Mouse (Mus musculus): ENCODE data around the gene Chst3.

- no peak for TF ChIP-seq POLR2A (IDR thresholded peaks at IDR 0.05; ENCODE audit: low read depth, low read length)
- TF ChIP-seq KAT2A (IDR thresholded peaks at IDR 0.05; ENCODE audit: insufficient replicate concordance, low read length), result no peak
- TF ChIP-seq ELF1 (IDR thresholded peaks at IDR 0.05; ENCODE audit: low read depth, low read length), result no peak
- TF ChIP-seq CTCF (conservative IDR thresholded peaks at IDR 0.05 in 1 of 2, IDR thresholded peaks at IDR 0.05 in 1 of 2; ENCODE audit: low read depth in 2 of 2, low read length in 2 of 2), result no peak
- TF ChIP-seq POLR2AphosphoS2 (IDR thresholded peaks at IDR 0.05; ENCODE audit: low read depth, low read length), result no peak
Measured at GRCm38 (mm10) chr10:60158144-60158543, 60.9 kb downstream of the Chst3 start.
